Mouse (Mus musculus) left cerebral cortex, postnatal 14 days (tissue): ENCODE measurements at regions not wholly inside any gene's neighbourhood (a gene's known extent, or its start where the extent isn't known, plus 50 kb on each side); places are given as distances from the start of the nearest gene placed in this dataset.
A peak's percentile ranks its signal among the peaks of the same experiment; 100 is the strongest.

ENCODE experiments used
- DNase-seq, 2 experiments: peaks; one replicate each; pipeline ENCODE4 v3.0.0; 2021 to 2022; ENCODE audit warnings: low spot score in 2 of 2, mixed read lengths in 1 of 2
- intact Hi-C: fragments of 180-260 bp; cut with DNase I; formaldehyde crosslinking; loops from one replicate; pipeline ENCODE4 v1.15.1; 2025

DNA sequence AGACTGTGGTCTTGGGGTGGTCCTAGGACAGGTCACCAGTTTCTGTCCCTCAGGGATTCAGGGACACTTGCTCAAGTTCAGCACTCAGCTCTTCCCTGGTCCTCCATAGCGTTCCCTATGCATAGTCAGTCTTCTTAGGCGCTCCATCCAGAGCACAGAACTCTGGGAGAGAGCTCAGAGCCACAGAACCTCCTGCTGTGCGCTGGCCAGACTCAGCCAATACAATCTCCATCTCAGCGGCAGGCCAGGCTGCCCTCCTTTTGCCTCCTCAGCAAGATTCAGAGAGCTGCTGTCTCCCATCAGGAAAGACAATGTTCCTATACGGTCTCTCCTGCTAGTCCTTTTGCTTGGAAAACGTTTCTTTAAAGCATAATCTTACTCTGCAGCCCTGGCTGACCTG lies 51.1 kb upstream of the Otos start:
- no peak for DNase-seq
- intact Hi-C loops = no loop called here

DNA sequence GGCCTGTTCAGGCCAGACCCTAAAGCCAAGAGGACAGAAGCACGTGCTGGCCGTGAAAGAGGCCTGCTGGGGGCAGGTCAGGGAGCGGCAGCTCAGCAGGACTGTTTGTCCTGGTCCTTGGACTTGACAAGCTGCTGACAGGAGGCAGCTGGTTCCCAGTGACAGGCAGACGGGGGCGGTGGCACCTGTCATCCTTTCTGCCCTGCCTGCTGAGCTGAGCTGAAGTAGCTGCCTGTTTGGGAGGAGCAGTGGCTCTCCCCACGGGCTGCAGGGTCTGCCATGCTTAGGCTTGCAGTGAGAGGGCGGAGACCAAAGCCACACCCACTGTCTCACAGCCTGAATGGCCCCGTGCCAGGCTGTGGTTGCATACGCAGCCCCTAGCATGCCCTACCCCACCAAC lies 50.4 kb upstream of the Otos start:
- intact Hi-C loops = no loop called here
- peak; percentile 28 to 32 for DNase-seq

DNA sequence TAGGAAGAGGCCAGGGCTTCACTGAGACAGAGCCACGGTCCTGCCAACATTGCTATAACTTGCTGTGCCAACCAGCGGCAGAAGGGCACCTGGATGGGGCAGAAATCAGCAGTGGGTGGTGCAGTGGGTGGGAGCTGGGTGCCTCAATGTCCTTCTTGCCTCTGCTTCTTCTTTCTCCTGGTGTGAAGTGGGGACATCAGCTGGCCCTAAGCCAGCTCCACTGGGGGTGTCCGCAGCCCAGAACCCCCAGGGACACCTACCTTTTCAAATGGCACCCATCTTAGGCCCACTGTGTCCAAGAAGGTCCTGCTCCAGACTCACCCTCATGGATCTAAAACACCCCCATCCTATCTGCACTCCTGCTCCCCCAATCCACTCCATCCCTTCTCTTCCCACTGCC lies 49.9 kb upstream of the Otos start:
- DNase-seq = no peak
- intact Hi-C loops = no loop called here
